Mouse (Mus musculus): ENCODE measurements around the gene Zfpl1. TPM values are rescaled to one million over a fixed set of nuclear protein-coding genes. Genes with fewer than 3 reads are reported as not detected.
"Not testable (repeated sequence)": the region's sequence is repeated elsewhere in the genome, so short reads cannot be mapped to it uniquely, and the experiment has no call there.

Zfpl1 gene
- 59.4 TPM for polyA plus RNA-seq (2021)

DNA sequence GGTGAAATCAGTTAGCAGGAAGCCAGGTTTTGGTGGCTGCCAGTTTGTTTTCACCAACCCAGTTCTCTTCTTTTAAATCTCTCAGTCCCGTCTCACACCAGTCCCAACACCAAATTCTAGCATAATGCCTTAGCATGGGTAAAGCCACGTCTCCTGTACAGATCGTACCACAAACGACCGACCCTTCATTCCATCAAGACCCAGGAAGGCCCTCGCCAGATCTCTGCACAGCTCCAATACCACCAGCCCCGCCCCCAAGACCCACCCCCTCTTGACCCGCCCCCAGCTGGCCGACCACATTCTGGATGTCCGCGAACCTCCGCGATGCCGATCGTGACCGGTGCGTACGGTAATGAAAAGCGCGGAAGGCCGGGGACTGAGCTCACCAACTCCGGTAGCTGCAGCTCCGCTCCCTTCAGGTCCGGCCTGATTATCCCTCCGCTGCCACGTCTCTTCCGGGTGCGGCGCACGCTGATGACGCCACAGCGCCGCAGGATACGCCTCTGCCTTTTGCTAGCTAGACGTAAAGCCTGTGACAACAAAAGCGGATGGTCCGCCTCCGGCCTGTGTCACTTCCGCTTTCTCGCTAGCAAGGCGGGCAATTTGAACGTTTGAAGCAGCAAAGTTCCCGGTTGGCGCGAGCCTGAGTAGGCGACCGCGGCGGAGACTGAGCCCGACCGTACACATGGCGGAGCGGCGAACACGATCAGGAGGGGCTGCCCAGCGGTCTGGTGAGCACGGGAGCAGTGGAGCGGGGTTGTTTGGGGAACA lies at the start of gene Zfpl1, which contains the start of gene Cdca5:
Zfpl1 (minus strand) TSS at position 479 of the 771 bp plus-strand sequence.
Cdca5 (plus strand) TSS at position 506 of the 771 bp plus-strand sequence.
- in situ Hi-C loops (cut with MboI; ENCODE audit: low pct_unique_long_range_greater_than_20kb) = no loop called here
- H3K27me3 ChIP-seq = no peaks in the 10 kb centered on the region
- POLR2A ChIA-PET = interaction anchor here (0.7 kb wide), 1 partner anchor 28 kb away, joined by 3 read pairs; no protein-coding TSS in a partner anchor
- DNase-seq (ENCODE audit: low read depth, low spot score) = peak; percentile 83
- peak; percentile 44 for ATAC-seq
- CTCF ChIA-PET = interaction anchor here (1.5 kb wide), 1 partner anchor 18 kb away, joined by 5 read pairs; no protein-coding TSS in a partner anchor
- TF ChIP-seq CTCF (IDR thresholded peaks at IDR 0.05) = no peak

DNA sequence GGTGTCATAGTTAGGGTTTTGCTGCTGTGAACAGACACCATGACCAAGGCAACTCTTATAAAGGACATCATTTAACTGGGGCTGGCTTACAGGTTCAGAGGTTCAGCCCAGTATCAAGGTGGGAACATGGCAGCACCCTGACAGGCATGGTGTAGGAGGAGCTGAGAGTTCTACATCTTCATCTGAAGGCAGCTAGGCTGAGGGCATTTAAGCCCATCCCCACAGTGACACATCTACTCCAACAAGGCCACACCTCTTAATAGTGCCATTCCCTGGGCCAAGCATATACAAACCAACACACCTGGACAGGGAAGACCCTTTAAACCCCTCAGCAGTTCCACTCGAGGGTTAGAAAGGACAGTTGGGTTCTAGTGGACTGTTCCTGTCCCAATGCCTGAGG lies 48.4 kb upstream of the Zfpl1 start:
- CTCF ChIA-PET = interaction anchor here (4.0 kb wide), 1 partner anchor 9 kb away, joined by 14 read pairs; the partner anchor contains the start of genes Arl2 and Batf2
- ATAC-seq; DNase-seq (ENCODE audit: low read depth, low spot score); POLR2A ChIA-PET; in situ Hi-C loops (cut with MboI; ENCODE audit: low pct_unique_long_range_greater_than_20kb); H3K27me3 ChIP-seq: not testable (repeated sequence)

- no peak for TF ChIP-seq CTCF (IDR thresholded peaks at IDR 0.05)
- no peaks in the 10 kb centered on the region for H3K27me3 ChIP-seq
- no peak for ATAC-seq
- no peak for DNase-seq (ENCODE audit: low read depth, low spot score)
- in situ Hi-C loops (cut with MboI; ENCODE audit: low pct_unique_long_range_greater_than_20kb) = no loop called here
- POLR2A ChIA-PET = no interaction called here
- CTCF ChIA-PET = interaction anchor here (4.0 kb wide), 1 partner anchor 10 kb away, joined by 14 read pairs; the partner anchor contains the start of genes Arl2 and Batf2
These were observed 47.5 kb upstream of the Zfpl1 start for GRCm38 (mm10) chr19:6132171-6132827.

DNA sequence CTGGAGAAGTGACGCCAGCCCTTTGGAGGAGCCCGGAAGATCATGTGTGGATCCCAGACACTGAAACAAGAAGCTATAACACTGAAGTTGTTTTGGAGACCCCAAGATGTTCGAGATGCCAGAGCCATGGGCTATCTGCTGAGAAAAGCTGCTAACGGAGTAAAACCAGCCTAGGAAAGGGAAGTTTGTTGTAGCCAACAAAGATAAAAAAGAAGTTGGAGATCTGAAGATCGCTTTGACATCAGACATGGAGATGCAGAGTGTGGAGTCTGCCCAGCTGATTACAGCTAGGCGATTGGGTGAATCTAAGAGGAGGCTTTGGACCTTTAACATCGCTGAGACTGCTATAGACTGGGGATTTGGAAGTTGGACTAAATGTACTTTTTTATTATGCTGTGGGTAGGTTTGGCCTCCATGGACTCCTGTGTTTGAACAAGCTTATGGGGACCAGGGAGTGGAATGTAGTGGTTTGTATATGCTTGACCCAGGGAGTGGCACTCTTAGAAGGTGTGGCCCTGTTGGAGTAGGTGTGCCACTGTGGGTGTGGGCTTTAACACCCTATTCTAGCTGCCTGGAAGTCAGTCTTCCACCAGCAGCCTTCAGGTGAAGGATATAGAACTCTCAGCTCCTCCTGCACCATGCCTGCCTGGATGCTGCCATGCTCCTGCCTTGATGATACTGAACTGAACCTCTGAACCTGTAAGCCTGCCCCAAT lies 45.8 kb upstream of the Zfpl1 start:
- in situ Hi-C loops (cut with MboI; ENCODE audit: low pct_unique_long_range_greater_than_20kb); ATAC-seq; POLR2A ChIA-PET; DNase-seq (ENCODE audit: low read depth, low spot score); H3K27me3 ChIP-seq: not testable (repeated sequence)
- CTCF ChIA-PET = interaction anchor here (4.0 kb wide), 1 partner anchor 11 kb away, joined by 14 read pairs; the partner anchor contains the start of genes Arl2 and Batf2

GRCm38 (mm10) chr19:6127760-6128341 lies 43.1 kb upstream of the Zfpl1 start, which contains the start of gene Snx15:
Gene Snx15 (minus strand): TSS chr19:6128304.
- ChIA-PET POLR2A (interaction anchor here (0.9 to 1.6 kb wide), 9 partner anchors 10 to 155 kb away, joined by 3 to 4 read pairs (median 3); partner anchors contain the start of genes Arl2, Batf2 and Capn1), CTCF (interaction anchor here (0.6 to 3.9 kb wide), 6 partner anchors 14 to 164 kb away, joined by 3 to 19 read pairs (median 3); partner anchors contain the start of genes Arl2 and Batf2)
- in situ Hi-C loops (cut with MboI; ENCODE audit: low pct_unique_long_range_greater_than_20kb) = loop anchor here (5.0 kb wide), 1 partner anchor 166 kb away; the partner anchor contains the start of gene Pola2
- peak; percentile 90 for DNase-seq (ENCODE audit: low read depth, low spot score)
- no peak for TF ChIP-seq CTCF (IDR thresholded peaks at IDR 0.05)
- peak; percentile 84 for ATAC-seq
- H3K27me3 ChIP-seq = no peaks in the 10 kb centered on the region

GRCm38 (mm10) chr19:6126789-6127580 lies 42.2 kb upstream of the Zfpl1 start:
- no peak for TF ChIP-seq CTCF (IDR thresholded peaks at IDR 0.05)
- no peaks in the 10 kb centered on the region for H3K27me3 ChIP-seq
- CTCF ChIA-PET = interaction anchor here (0.6 to 3.9 kb wide), 6 partner anchors 15 to 164 kb away, joined by 3 to 19 read pairs (median 3); partner anchors contain the start of genes Arl2 and Batf2
- POLR2A ChIA-PET = interaction anchor here (1.0 to 1.6 kb wide), 7 partner anchors 9 to 154 kb away, joined by 3 to 4 read pairs (median 3); partner anchors contain the start of genes Arl2 and Batf2
- DNase-seq (ENCODE audit: low read depth, low spot score) (no peak), ATAC-seq (no peak)
- in situ Hi-C loops (cut with MboI; ENCODE audit: low pct_unique_long_range_greater_than_20kb) = loop anchor here (5.0 kb wide), 1 partner anchor 165 kb away; the partner anchor contains the start of gene Pola2

- in situ Hi-C loops (cut with MboI; ENCODE audit: low pct_unique_long_range_greater_than_20kb) = loop anchor here (5.0 kb wide), 1 partner anchor 164 kb away; the partner anchor contains the start of gene Pola2
- no peak for ATAC-seq
- H3K27me3 ChIP-seq = no peaks in the 10 kb centered on the region
- POLR2A ChIA-PET = no interaction called here
- CTCF ChIA-PET = interaction anchor here (3.9 kb wide), 1 partner anchor 15 kb away, joined by 19 read pairs; the partner anchor contains the start of genes Arl2 and Batf2
- no peak for DNase-seq (ENCODE audit: low read depth, low spot score)
- peak; percentile 88 for TF ChIP-seq CTCF (IDR thresholded peaks at IDR 0.05)
These were observed 41.5 kb upstream of the Zfpl1 start for GRCm38 (mm10) chr19:6126289-6126688.

- in situ Hi-C loops (cut with MboI; ENCODE audit: low pct_unique_long_range_greater_than_20kb) = loop anchor here (5.0 kb wide), 1 partner anchor 163 kb away; the partner anchor contains the start of gene Pola2
- DNase-seq (ENCODE audit: low read depth, low spot score) (no peak), ATAC-seq (no peak)
- CTCF ChIA-PET = interaction anchor here (3.9 kb wide), 1 partner anchor 17 kb away, joined by 19 read pairs; the partner anchor contains the start of genes Arl2 and Batf2
- POLR2A ChIA-PET = interaction anchor here (0.6 to 0.8 kb wide), 2 partner anchors 47 to 169 kb away, joined by 3 read pairs; no protein-coding TSS in a partner anchor
- no peak for TF ChIP-seq CTCF (IDR thresholded peaks at IDR 0.05)
- H3K27me3 ChIP-seq = no peaks in the 10 kb centered on the region
These were observed 40.1 kb upstream of the Zfpl1 start for GRCm38 (mm10) chr19:6124898-6125297.

Data from Patski (cell line).